Mouse (Mus musculus): Measurements from ENCODE around the gene Adcy9.
"Not testable (repeated sequence)": the region's sequence is repeated elsewhere in the genome, so short reads cannot be mapped to it uniquely, and the experiment has no call there.

The Adcy9 gene

GRCm38 (mm10) chr16:4382406-4382805 lies 37.9 kb downstream of the Adcy9 start:
- DNase-seq (ENCODE audit: low spot score in 2 of 2) = no peak

GRCm38 (mm10) chr16:4381487-4381886 lies 38.8 kb downstream of the Adcy9 start:
- DNase-seq (ENCODE audit: low spot score in 2 of 2) = no peak

GRCm38 (mm10) chr16:4378788-4379187 lies 41.5 kb downstream of the Adcy9 start:
- DNase-seq (ENCODE audit: low spot score in 2 of 2) = no peak

DNA sequence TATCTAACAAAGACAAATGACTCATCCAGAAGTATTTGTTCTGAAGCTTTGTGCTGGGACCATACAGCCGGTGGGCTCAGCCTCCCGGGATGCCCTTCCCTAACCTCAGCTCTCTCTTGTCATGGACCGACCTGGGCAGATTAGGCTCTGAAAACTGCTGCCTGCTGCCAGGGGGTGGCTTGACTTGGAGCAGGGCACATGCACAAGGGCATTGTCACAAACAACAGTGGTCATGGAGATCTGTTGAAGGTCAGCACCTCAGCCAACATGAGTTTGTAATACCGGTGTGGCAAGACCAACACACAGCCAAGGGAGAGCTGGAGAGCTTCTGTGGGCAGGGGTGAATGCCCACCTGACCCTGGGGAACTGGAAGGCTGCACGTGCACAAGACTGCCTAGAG lies 42.7 kb downstream of the Adcy9 start:
- DNase-seq (ENCODE audit: low spot score in 2 of 2) = no peak

DNA sequence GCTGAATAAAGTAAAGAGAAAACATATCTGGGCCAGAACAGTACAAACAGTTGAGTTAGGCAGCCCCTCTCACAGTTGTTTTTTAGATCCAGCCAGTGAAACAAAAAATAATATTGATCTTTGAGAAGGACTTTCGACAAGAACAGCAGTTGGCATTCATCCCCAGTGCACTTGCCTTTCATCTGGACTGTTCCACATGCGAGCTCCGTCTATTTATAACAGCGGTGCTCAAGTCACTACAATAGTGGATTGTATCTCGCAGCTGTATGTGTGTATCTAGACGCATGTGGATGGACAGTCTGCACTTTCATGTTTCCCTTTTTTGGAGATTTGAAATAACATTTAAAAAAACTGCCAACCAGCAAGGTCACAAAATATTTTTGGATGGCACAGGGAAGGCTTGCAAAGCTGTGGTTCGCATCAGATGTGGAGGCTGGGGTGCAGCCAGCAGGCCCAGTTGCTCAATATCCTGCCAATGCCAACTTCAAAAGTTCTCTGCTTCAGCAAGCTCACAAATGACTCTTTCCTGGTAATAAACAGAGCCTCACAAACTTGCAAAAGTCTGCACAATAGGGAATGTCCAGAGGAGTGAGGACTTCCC lies 45.4 kb downstream of the Adcy9 start:
- no peak for DNase-seq (ENCODE audit: low spot score in 2 of 2)

- DNase-seq (ENCODE audit: low spot score in 2 of 2) = no peak
Measured at GRCm38 (mm10) chr16:4374270-4374669, 46.0 kb downstream of the Adcy9 start.

DNA sequence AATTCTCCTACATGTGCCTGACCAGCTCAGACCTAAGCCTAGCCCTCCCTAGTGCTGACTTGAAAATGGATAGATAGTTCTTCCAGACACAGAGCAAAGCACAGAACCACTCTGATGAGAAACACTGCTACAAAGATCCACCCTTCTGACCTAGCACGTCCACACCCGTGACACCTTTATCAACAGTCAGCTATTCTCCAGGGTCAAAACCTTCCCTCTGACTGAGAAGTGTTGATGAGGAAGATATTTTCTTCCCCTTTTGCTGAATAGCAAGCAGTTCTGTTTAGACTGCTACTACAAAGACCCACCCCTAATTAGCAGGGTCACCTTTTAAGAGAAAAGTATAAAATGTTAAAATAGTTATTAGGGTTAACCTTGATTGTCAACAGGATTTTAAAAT lies 49.3 kb downstream of the Adcy9 start:
- DNase-seq (ENCODE audit: low spot score in 2 of 2) = no peak

GRCm38 (mm10) chr16:4370141-4370541 lies 50.2 kb downstream of the Adcy9 start:
- no peak for DNase-seq (ENCODE audit: low spot score in 2 of 2)

DNA sequence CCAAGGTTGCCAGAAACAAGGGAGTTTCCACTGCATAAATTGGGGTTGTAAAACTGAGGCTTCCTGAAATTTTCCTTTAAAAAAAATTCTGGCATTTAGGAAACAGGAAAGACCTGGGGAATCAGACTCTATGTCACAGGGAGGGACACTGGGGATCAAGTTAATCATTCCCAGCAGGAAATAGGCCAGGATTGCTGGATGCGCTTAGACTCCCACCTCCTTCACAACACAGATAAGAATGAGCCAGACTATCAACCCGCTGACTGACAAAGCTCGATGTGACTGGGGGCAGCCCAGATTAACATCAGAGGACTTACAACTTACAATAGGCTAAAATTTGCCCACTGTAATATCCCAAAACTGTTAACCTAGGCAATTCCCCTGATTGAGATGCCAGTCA lies 52.4 kb downstream of the Adcy9 start:
- no peak for DNase-seq (ENCODE audit: low spot score in 2 of 2)

DNA sequence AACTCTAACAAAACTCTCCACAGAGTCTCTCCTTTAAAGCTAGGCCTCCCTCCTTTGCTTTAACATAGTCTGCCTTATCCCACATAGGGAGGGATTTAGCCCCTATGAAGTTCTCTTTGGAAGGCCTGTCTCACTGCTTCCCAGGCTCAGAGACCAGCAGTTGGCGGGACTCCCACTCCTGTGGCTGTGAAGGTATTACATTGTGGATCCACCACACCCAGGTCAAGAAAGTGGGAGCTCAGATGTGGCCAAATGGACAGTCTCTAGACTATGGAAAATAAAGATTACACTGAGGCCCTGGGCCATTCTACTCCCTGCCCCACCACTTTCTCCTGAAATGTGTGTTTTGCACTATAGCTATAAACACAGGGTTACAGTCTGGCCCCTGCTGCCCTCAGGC lies 53.0 kb downstream of the Adcy9 start:
- DNase-seq (ENCODE audit: low spot score in 2 of 2) = no peak

DNA sequence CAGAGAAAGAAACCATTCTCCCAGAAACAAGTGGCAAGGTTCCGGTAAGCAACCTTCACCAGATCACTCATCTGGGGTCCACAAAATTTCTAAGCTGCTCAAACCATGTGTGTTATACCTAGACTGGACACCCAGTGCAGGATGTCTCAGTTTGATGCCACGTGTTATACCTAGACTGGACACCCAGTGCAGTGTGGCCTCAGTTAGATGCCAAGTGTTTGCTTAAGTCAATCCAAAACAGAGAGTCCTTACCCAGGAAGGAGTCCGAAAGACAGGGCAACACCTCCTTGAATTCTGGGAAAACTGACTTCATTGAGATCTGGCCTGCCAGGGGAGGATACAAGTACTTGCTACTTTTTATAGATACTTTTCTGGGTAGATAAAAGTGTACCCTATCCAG lies 53.6 kb downstream of the Adcy9 start:
- no peak for DNase-seq (ENCODE audit: low spot score in 2 of 2)

- DNase-seq (ENCODE audit: low spot score in 2 of 2) = no peak
Measured at GRCm38 (mm10) chr16:4363341-4364116, 56.8 kb downstream of the Adcy9 start.

GRCm38 (mm10) chr16:4355260-4356043 lies 64.8 kb downstream of the Adcy9 start:
- no peak for DNase-seq (ENCODE audit: low spot score in 2 of 2)

GRCm38 (mm10) chr16:4342579-4342978 lies 77.7 kb downstream of the Adcy9 start:
- DNase-seq (ENCODE audit: low spot score in 2 of 2) = no peak

DNA sequence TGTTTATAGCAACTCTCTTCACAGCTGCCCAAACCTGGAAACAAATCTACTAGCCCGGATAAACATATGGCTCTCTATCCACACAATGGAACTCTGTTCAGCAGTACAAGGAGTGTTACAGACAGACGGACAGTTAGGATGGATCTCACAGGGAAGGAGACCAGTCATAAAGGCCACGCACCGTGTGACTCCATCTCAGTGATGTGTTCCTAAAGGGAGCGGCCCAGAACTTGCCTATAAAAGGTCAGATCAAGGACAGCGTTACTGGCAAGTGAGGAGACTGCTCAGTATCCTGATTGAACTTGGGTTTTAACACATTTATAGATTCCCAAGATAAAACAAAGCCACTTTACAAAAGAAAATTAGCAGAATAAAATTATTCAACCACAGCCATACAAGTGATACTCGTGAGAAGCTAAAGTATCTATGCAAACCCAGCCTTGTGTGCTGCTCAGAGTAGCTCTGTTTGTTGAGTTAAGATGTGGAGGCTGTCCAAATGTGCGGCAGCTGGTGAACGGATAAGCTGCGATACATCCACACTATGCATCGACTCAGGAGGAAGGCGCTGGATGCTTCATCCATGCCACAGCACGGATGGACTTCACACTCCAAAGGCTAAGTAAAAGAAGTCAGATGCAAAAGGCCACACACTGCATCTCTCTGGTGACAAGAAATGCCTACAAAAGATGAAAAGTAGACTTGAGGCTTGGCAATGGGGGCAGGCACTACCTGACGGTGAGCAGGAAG lies 78.8 kb downstream of the Adcy9 start:
- no peak for DNase-seq (ENCODE audit: low spot score in 2 of 2)

- not testable (repeated sequence) for DNase-seq (ENCODE audit: low spot score in 2 of 2)
Measured at GRCm38 (mm10) chr16:4339216-4339615, 81.1 kb downstream of the Adcy9 start.

- no peak for DNase-seq (ENCODE audit: low spot score in 2 of 2)
Measured at GRCm38 (mm10) chr16:4337269-4337668, 83.0 kb downstream of the Adcy9 start.

DNA sequence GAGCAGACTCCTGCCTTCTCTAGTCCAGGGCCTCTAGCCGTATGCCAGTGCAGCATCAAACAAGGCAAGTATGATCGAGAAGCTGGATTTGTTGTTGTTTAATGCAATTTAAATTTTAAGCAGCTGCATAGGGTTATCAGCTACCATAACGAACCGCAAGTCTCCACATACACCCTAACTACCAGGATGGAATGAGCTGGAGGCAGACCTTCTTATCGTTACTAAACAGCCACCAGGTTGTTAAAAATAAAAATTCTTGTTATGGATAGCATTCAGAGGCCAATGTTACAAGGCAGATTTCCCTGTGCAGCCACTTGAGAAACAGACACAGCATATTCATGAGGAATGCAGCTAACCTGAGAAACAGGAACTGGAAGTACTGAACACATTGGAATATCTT lies 86.5 kb downstream of the Adcy9 start:
- DNase-seq (ENCODE audit: low spot score in 2 of 2) = no peak

DNA sequence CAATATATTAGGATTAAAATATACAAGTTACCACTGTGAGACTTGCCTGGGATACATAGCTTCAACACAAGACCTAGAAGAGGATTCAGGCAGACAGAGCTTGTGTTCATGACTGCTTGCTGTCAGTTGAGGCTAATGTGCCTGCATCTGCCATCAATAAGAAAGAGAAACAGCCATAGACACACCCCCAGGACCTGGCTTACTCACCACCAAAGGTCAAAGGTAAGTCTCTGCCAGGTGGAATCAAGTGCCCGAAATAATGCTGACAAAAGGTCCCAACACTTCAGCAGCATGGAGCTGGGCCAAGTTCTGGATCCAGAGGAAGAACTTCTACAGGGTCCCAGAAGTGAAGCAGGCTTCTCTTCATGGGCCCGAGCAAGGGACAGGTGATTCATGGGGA lies 86.9 kb downstream of the Adcy9 start:
- DNase-seq (ENCODE audit: low spot score in 2 of 2) = no peak

DNA sequence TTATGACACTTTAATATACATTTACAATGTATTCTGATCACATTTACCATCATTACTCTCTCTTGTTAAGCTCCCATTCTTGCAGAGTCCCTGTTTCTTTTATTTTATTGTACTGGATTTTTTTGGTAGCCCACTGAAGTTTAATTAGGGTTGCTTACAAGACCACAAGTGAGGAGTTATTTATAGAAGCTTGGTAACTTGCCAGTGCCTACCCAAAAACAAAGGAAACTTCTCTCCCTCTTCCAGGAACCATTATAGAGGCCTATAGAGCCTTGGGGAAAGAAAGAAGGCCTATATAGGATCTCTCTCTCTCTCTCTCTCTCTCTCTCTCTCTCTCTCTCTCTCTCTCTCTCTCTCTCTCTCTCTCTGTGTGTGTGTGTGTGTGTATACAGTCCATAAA lies 93.2 kb downstream of the Adcy9 start:
- no peak for DNase-seq (ENCODE audit: low spot score in 2 of 2)

- DNase-seq (ENCODE audit: low spot score in 2 of 2) = no peak
Measured at GRCm38 (mm10) chr16:4325801-4326200, 94.5 kb downstream of the Adcy9 start.

GRCm38 (mm10) chr16:4324967-4325366 lies 95.3 kb downstream of the Adcy9 start:
- DNase-seq (ENCODE audit: low spot score in 2 of 2) = no peak
